Mouse (Mus musculus): ENCODE data around the gene Cdca4. TPM values are rescaled to one million over a fixed set of nuclear protein-coding genes. Genes with fewer than 3 reads are reported as not detected.

Cdca4 gene
- total RNA-seq (2021), result 10 to 100 TPM; 11.5 TPM

DNA sequence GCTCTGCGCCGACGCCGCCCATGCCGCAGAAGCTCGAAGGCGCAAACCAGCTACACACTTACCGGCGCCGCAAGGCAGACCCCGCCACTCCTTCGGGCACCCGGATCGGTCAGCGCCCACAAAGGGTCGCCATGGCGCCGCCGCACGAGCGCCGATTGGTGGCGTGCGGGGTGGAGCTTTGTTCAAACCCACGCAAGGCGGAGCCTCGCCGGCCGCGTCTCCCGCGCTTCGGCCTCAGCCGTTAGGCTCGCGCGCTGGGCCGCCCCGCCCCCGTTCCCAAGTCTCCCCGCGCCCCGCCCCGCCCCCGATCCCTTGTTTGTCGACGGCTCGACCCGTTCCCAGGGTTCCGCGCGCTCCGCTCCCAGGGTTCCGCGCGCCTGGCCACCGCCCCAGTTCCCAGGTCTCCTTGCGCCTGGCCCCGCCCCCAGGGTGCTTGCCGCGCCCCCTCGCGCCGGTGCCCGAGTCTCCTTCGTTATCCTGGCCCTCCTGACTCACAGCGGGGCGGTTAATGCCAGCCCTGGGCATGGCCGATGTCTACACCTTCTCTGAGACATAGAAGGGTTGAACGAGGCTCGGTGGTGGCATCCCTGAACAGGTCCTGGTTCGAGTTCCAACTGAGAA is at the start of gene Cdca4:
Cdca4 (minus strand) TSS at position 180 of the 621 bp plus-strand sequence.
- intact Hi-C loops (cut with DNase I), result no loop called here
- peak; percentile 96 to 100 for DNase-seq (ENCODE audit: extremely low spot score in 1 of 2, low spot score in 2 of 2)

DNA sequence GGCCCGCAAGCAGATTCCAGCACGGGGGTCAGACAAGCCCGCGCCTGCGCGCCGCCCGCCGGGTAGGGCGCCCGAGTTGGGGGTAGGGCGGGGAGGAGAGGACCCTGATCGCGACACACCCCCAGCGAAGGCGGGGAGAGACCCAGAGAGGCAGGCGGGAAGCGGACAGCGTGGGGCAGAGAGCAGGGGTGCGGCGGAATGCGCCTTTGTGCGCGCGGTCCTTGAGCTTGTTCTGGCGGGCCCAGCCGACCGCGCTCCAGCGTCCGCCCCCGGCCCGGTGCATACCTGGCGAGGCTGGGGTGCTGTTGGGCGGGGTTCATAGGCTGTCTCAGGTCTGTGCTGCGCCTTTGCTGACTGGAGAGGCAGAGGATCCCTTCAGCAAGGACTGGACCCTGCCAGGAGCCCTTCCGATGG is 48.4 kb upstream of the Cdca4 start:
- intact Hi-C loops (cut with DNase I), result loop anchor here (5.0 kb wide), 1 partner anchor 60 kb away; no protein-coding TSS in a partner anchor
- DNase-seq (ENCODE audit: extremely low spot score in 1 of 2, low spot score in 2 of 2), result peak in 1 of 2 experiments; percentile 64

DNA sequence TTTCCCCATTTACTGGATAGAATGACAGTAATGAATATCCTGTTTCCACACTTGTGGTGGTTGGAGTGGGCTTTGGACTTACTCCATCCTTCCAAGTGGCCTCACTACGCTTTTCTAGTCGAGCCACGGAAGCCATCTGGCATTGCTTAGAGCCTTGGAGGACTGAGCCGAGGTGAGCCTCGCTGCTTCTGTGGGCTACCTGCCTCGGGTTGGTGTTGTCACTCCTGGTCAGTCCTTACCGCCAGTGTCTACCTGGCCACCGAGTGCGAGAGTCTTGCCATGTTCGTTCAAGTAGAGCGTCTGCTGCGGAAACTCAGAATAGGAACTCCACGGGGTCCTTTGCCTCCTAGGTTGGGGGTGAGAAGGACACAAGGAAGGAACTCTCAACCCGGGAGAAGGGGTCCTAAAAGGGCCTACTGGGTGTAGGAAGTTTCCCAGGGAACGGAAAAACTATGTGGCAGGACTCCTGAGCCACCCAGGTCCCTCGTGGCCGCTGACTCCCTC is 47.9 kb upstream of the Cdca4 start:
- DNase-seq (ENCODE audit: extremely low spot score in 1 of 2, low spot score in 2 of 2), result peak in 1 of 2 experiments; percentile 19
- intact Hi-C loops (cut with DNase I), result loop anchor here (5.0 kb wide), 1 partner anchor 60 kb away; no protein-coding TSS in a partner anchor

DNA sequence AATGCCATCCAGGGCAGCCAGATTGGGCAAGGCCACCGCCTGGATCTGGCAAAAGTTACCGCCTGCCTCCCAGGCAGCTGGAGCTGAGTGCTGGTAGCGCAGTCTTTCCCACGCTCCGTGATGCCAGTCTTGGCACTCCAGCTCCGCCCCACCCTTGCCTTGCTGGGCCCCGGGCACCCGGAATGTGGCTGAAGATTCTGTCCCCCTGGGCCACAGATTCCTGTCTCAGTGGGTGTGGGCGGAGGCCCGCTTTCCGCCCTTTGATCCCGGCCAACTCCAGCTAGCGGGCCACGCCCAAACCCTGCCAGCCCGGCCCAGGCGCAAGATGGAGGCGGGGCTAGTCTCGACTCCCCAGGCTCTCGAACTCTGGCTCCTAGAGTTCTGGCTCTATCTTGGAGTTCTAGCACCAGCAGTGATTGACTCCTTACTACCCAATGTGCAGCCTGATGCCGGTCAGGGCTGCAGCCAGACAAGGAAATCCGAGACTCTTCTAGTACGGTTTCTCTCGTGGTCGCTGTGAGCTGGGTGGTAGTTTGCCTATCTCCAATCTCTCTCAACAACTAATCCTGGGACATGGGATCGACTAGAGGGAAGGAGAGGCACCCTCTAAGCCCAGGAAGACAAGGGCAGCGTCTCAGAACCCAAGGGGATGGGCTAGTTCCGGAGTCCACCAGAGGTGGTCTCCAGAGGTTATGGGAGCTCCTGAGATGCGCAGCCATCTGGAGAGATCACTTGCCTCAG is 47.3 kb upstream of the Cdca4 start:
- intact Hi-C loops (cut with DNase I), result loop anchor here (5.0 kb wide), 1 partner anchor 61 kb away; no protein-coding TSS in a partner anchor
- DNase-seq (ENCODE audit: extremely low spot score in 1 of 2, low spot score in 2 of 2), result peak in 1 of 2 experiments; percentile 84

DNA sequence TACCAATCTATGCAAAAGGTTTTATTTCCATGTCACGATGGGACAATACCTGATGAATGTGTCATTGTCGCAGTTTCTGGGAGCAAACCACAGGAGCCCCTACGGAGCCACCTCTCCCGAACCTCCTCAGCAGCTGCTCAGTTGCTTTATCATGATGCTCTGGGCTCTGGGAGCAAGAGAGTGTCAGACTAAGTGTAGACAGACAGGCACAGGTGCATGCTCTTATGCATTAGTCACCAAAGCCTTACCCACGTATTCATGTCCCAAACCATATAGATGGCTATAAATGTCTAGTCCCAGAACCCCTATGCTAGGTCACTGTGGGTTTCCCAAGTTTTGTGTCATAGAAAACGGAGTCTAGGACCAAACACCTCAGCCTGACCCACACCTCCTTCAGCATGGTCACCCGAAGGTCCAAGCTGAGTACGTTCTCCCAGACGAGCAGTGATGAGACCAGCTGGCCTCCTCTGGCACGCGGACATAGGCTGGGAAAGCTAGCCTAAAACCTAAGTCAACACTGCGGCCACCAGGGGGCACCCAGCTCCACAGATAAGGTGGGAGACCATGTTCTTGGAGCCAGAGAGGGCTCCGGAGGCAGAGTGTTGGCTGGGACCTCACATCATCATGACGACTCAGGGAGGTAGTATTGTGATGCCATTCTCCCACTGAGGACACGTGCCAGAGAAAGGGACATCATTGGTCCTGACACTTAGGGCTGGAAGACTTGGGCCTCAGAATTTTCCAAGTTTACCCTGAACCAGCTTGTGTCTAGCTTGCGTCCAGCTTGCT is 46.2 kb upstream of the Cdca4 start:
- peak; percentile 75 to 94 for DNase-seq (ENCODE audit: extremely low spot score in 1 of 2, low spot score in 2 of 2)
- intact Hi-C loops (cut with DNase I), result loop anchor here (5.0 kb wide), 1 partner anchor 62 kb away; no protein-coding TSS in a partner anchor

DNA sequence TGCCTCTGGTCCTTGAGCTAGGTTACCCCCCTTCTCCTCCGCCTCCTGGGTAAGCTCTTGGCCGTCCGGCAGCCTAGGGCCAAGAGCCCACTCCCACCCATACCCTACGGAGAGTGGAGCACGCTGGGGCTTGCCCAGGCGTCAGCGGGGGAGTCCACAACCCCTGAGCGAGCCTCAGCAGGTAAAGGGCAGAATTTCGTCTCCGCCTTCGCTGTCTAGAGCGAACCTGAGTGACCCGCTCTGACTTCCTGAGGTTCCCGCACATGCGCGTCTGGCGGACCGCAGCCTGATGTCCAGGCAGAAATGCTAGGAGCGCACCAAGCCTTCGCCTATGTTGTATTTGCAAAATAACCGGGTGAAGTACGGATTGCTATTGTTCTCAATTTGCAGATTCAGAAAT is 45.0 kb upstream of the Cdca4 start:
- DNase-seq (ENCODE audit: extremely low spot score in 1 of 2, low spot score in 2 of 2), result peak in 1 of 2 experiments; percentile 33
- intact Hi-C loops (cut with DNase I), result no loop called here

DNA sequence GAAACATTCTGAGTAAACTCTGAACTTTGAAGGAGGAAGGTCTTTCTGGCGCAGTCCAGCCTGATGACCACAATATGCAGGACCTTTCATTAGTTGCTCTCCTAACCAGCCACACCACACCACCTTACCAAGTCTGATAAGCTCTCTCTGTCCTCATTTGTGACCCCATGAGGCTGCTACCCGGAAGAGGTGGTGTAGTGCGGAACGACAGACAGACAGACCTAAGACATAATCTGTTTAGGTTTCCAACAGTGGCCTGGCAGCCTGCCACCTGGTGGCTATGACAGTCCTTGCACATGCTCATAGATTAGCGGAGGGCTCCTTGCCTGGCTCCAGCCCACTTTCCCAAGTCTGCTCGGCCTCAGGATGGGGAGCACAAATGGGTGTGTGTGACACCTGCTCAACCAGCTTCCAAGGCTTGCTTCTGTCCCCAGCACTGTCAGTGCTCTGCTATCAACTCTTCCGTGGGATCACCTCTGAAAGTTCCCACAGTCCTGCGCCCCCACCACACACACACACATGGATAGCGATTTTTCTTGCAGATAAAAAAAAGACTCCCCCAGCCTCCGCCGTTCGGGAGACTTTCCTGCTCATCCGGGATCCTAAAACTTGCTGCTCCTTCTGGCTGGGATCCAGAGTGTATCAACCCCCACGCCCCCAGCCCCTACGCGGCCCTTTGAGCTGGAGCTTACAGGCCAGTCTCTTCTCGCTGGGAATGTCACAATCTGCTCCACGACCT is 44.4 kb upstream of the Cdca4 start:
- peak; percentile 55 to 87 for DNase-seq (ENCODE audit: extremely low spot score in 1 of 2, low spot score in 2 of 2)
- intact Hi-C loops (cut with DNase I), result no loop called here

DNA sequence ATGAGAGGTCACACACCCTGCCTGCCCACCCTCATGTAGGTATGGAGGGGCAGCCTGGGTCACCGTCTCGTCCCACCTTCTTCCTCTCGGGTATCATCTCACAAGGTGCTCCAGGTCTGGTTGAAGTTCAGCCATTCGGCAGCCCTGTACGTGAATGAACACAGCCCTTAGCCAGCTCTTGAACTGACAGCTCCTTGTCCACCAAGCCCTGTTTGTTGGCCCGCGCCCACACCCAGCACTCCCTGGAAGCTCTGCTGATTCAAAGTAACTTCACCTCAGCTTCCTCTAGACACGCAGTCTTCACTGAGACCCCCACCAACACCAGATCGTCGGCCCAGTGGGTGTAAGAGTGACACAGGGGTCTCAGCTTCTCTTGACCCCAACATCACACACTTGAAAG is 43.8 kb upstream of the Cdca4 start:
- intact Hi-C loops (cut with DNase I), result no loop called here
- peak in 1 of 2 experiments; percentile 26 for DNase-seq (ENCODE audit: extremely low spot score in 1 of 2, low spot score in 2 of 2)

DNA sequence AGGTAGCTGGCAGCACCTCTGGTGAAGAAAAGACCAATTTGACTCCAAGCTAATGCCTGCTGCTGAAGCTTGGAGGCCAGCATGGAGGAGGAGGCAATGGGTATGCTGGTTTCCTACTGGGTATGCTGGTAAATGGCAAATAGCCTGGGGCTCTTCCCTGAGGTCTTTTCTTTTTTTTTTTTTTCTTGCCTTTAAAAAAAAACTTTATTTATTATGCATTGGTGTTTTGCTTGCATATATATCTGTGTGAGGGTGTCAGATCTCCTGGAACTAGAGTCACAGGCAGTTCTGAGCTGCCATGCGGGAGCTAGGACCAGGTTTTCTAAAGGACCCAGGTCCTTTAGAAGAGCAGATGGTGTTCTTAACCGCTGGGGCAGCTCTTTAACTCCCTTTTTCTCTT is 42.0 kb upstream of the Cdca4 start:
- no peak for DNase-seq (ENCODE audit: extremely low spot score in 1 of 2, low spot score in 2 of 2)
- intact Hi-C loops (cut with DNase I), result no loop called here

DNA sequence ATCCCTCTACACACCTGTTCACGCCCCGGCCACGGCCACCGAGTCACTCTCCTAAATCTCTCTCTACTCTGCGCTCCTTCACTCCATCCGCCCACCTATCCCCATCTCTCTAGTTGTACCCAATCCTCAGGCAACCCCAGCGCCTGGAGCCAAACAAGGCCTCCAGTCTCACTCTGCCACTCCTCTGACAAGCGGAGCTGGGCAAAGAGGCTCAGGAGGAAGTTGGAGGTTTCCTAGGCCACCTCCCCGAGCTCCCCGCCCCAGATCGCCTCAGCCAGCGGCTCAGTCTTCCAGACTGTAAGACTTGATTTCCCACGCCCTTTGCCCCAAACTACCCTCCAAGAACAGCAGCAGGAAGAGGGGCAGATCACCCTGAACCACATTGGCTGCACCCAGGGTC is 41.6 kb upstream of the Cdca4 start:
- no peak for DNase-seq (ENCODE audit: extremely low spot score in 1 of 2, low spot score in 2 of 2)
- intact Hi-C loops (cut with DNase I), result no loop called here

DNA sequence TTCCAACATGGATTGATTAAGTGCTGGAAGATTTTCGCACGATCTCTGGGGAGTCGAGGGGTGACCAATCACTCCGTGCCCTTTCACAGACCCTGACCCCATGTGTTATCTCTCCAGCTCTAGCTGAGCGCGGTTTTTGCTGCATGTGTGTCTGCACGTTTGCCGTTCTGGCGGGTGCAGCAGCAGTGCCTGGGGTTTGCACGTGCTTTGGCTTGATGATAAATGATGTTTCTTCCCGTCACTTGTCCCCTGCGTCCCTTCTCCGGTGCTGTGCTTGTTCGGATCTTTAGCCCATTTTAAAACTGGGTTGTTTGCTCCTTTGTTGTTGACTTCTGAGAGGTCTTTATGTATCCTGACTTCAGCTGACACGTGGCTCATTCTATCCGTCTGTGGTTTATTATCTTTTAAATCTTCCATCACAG is 40.6 kb upstream of the Cdca4 start:
- DNase-seq (ENCODE audit: extremely low spot score in 1 of 2, low spot score in 2 of 2), result no peak
- intact Hi-C loops (cut with DNase I), result no loop called here

DNA sequence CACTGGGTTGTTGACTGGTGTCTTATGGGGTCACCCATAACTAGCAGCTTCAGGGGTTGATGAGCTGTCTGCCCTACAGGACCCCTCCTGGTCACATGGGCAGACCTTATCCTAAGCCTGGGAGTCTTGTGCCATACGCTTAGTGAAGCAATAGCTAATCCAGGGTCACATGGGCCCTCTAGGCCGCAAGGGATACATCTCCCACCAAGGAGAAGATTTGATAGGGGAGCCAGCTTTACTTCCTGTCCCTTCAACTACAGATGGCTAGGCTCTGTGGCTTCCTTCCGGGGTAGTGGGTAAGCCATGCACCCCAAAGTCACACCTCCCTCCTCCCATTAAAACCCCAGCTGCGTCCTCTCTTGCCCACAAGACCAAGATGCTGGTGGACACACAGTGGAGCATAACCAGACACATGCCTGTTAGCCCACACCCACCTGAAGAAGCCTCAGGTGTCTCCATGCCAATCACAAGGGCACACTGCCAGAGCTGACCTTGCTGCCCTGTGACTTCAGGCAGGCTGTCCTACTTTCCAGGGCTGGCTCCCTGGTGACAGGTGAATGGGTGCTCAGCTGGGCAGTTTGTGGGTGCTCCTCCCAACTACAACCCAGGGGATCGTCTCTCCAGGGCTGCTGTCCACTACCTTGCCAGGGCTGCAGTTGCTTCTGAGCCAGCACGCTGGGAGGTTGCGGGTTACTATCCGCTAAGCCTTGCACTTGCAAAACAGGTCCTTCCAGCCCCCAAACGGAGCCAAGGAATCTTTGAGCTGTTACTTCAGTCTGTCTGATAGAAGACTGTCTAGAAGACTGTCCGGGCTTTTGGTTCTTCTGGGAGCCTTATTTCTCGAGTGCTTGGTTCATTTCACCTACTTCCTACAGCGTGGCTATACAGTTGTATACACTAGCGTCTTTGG is 39.2 kb upstream of the Cdca4 start, which contains the start of gene Gpr132:
Gpr132 (minus strand) TSS at position 51 of the 910 bp plus-strand sequence.
- no peak for DNase-seq (ENCODE audit: extremely low spot score in 1 of 2, low spot score in 2 of 2)
- intact Hi-C loops (cut with DNase I), result no loop called here

DNA sequence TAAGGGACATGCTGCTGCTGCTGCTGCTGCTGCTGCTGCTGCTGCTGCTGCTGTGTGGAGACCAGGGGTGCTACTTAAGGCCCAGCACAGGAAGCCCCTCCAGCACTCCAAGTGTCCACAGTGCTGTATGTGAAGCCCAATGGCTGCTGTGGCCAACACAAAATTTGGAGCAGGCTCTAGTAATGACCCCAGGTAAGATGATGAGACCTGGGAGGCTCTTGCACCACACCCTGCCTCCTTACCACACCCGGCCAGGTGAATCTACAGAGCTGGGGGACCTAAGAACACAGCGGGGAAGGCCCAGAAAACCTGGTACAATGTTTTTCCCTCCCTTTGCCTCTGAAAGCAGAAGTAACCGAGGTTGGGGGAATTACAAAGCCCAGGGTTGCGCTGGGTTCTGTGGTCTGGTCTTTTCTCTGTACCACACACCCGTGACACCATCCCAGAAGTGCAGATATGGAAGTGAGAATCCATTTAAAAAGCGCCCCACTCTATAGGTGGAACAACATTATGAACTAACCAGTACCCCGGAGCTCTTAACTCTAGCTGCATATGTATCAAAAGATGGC is 38.0 kb upstream of the Cdca4 start:
- intact Hi-C loops (cut with DNase I), result no loop called here

DNA sequence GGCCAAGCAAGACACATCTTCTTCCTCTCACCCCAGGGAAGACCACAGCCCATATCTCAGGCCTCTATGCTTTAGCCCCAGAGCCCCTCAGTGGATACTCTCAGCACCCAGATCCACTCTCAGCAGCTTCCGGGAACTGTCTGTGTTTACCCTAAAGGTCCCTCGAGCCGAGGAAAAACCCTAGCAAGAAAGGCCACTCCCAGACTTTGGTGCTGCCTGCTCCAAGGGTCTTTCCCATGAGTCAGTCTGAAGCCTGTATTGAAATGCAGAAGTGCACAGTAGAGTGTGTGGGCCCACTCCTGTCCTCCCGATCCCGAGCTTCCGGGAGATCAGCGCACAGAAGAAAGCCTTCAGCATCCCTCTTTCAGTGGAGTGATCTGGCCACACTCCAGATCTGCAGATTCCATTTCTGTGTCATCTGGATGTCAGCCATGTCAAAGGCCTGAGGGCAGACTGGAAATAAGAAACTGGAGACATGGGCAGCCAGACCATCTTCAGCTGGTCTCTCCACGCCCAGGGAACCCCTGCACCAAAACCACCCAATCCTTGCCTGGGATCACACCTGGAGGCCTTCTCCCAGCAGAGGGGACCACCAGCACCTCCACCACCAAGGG is 37.4 kb upstream of the Cdca4 start:
- DNase-seq (ENCODE audit: extremely low spot score in 1 of 2, low spot score in 2 of 2), result peak in 1 of 2 experiments; percentile 58
- intact Hi-C loops (cut with DNase I), result no loop called here

More for the DNA sequence above, 38.0 kb upstream of the Cdca4 start:
- no peak for DNase-seq (ENCODE audit: extremely low spot score in 1 of 2, low spot score in 2 of 2)

DNA sequence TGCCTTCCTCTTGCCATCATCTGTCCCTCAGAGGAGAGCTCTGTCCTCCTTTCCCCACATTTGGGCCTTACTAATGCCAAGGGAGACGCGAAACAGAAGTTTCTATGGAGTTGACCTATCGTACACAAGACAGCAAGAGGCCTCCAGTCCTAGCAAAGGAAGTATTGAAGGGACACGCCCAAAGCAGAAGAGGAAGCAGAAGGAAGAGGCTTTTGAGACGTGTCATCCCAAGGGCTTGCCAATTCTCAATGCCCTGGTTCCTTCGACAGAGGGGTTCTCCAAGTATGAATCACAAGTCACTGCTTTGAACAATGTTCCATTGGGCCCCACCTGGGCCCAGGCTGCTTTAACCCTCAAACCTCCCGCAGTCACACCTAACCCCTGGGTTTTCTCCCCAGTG is 35.6 kb upstream of the Cdca4 start:
- intact Hi-C loops (cut with DNase I), result no loop called here
- no peak for DNase-seq (ENCODE audit: extremely low spot score in 1 of 2, low spot score in 2 of 2)

DNA sequence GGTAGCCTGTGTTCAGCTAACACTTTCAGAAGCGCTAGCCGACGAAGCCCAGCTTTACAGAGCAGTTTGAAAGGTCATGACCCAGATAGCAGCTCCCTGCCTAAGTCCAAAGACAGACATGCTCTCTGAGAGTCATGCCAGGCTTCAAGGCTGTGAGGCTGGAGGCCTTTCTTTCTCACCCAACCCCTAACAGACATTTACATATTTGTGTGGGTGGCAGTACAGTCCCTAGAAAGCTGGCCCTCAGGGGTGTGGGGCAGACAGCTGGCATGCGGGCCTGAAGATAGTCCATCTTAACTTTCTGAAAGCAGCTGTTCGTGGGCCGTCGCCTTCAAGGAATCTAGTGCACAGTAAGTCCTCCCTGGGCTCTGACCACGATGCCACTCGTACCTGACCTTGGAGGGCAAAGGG is 32.7 kb upstream of the Cdca4 start:
- intact Hi-C loops (cut with DNase I), result no loop called here
- no peak for DNase-seq (ENCODE audit: extremely low spot score in 1 of 2, low spot score in 2 of 2)

DNA sequence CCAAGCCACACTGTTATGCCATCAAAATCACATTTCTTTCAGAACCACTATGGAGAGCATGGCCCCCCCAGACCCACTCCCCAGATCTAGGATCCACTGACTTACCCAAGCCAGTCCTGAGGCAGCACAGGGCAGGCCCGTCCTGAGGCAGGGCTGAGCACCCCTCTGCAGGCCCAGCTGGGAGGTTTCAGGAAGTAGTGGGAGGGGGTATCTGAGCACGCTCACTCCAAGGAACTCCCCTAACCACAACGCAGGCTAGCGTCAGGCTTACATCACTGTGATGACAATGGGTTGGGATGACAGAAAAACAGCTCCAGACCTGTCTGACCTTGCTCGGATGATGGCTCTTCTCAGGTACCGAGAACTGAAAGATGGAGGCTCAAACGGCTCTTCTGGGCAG is 31.5 kb upstream of the Cdca4 start:
- intact Hi-C loops (cut with DNase I), result no loop called here
- peak in 1 of 2 experiments; percentile 20 for DNase-seq (ENCODE audit: extremely low spot score in 1 of 2, low spot score in 2 of 2)
